Mouse (Mus musculus): Measurements from ENCODE around the gene Zfp367. TPM values are rescaled to one million over a fixed set of nuclear protein-coding genes. Genes with fewer than 3 reads are reported as not detected.
A peak's percentile ranks its signal among the peaks of the same experiment; 100 is the strongest.

Gene Zfp367
- 17.8 and 20.1 TPM in 2 replicates for polyA plus RNA-seq (2015; fragmentation: Nextera tagmentation; extraction: Ambion mirVana)

DNA sequence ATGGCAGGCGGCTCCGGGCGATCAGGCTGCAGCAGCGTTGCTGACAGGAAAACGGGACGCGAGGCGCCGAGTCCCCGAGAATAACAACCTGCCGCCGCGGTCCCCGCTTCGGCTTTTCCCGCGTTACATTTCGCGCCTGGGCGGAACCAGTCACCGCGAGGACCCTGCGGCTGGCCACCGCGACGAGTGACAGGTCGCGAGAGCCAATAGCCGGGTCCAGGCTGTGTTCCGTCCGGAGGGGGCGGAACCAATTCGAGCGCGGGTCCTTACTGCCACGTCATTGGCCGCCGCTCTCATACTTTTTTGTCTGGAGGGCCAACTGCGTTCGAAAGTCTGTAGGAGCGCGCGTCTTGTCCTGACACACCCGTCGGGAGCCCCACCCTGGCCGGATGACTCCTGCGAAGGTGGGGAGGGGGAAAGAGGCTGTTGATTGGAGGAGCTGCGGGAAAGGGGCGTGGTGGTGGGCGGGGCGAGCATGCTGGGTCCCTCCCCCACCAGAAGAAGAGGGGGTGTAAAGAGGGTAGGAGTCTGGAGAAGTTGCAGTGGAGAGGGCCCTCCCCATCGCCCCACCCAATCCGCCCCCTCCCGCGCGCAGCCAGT lies at the start of gene Zfp367:
Gene Zfp367, minus strand, starts transcription at position 120 of the 600 bp plus-strand sequence.
- Histone ChIP-seq H3K9ac (ENCODE audit: low read length) (peak within 1 kb of the TSS; percentile 75), H3K36me3 (ENCODE audit: control insufficient read depth, insufficient read depth, low read length) (no peaks in the 10 kb centered on the region), H3K4me3 (replicated peaks; ENCODE audit: low read length) (peak within 1 kb of the TSS; percentile 78), H3K4me1 (ENCODE audit: control insufficient read depth, insufficient read depth, low read length) (peaks cover 25% of the 10 kb centered on the region), H3K9me3 (replicated peaks; ENCODE audit: control insufficient read depth, low read length) (no peaks in the 10 kb centered on the region), H3K27ac (ENCODE audit: low read length) (peak within 1 kb of the TSS; percentile 87), H3K4me2 (ENCODE audit: low read depth, low read length) (peak within 1 kb of the TSS; percentile 82), H3K27me3 (ENCODE audit: control insufficient read depth, insufficient read depth, low read length) (no peaks in the 10 kb centered on the region)
- ATAC-seq (ENCODE audit: insufficient read depth, low FRiP score), result peak; percentile 97
- WGBS, result under 1% methylated on average over 48 of the region's 56 CpGs

DNA sequence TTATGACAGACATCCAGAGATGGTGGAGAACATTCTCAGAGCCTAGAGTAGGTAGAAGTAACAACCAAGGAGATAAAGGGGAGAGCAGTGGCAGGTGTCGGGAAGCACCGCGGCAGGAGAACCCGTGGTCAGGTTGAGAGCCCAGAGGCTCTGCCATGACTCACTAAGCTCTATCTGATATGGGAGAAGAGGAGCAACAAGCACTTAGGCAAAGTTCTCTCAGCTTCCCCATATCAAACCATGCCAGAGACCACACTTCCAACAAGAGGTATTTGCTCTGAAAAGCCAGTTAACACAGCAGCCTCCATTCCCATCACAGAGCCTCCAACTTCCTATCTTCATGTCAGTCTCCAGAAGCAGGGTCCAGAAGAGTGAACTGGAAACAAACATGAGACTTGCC lies 47.9 kb upstream of the Zfp367 start:
- H3K36me3 ChIP-seq (ENCODE audit: control insufficient read depth, insufficient read depth, low read length), result no peaks in the 10 kb centered on the region
- H3K27me3 ChIP-seq (ENCODE audit: control insufficient read depth, insufficient read depth, low read length), result no peaks in the 10 kb centered on the region
- ATAC-seq (ENCODE audit: insufficient read depth, low FRiP score), result no peak
- no peak overlapping the region for H3K4me2 ChIP-seq (ENCODE audit: low read depth, low read length)
- no peak overlapping the region for H3K27ac ChIP-seq (ENCODE audit: low read length)
- WGBS, result 90% methylated on average over 4 of the region's 4 CpGs
- H3K4me3 ChIP-seq (replicated peaks; ENCODE audit: low read length), result no peak overlapping the region
- H3K9me3 ChIP-seq (replicated peaks; ENCODE audit: control insufficient read depth, low read length), result no peaks in the 10 kb centered on the region
- H3K9ac ChIP-seq (ENCODE audit: low read length), result no peak overlapping the region
- H3K4me1 ChIP-seq (ENCODE audit: control insufficient read depth, insufficient read depth, low read length), result no peaks in the 10 kb centered on the region

DNA sequence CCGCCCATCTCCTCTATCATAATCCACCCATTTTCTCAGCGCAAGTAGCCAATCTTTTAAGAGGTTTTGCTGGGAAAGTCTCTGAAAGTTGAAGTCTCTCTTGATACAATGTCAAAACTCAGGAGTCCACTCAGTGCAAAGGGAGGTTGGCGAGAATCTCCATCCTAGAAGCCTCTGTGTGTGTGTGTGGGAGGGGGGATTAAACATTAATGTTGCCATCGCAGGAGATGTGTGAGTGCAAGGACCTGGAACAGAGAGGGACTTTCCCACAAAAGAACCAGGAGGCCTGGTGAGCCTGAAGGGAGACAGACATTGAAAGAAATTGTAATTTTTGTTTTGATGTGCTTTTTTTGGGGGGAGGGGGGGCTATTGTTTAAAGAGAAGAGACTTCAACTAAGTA lies 45.3 kb upstream of the Zfp367 start:
- H3K4me2 ChIP-seq (ENCODE audit: low read depth, low read length), result no peak overlapping the region
- H3K27me3 ChIP-seq (ENCODE audit: control insufficient read depth, insufficient read depth, low read length), result no peaks in the 10 kb centered on the region
- no peak overlapping the region for H3K4me3 ChIP-seq (replicated peaks; ENCODE audit: low read length)
- no peaks in the 10 kb centered on the region for H3K9me3 ChIP-seq (replicated peaks; ENCODE audit: control insufficient read depth, low read length)
- H3K36me3 ChIP-seq (ENCODE audit: control insufficient read depth, insufficient read depth, low read length), result no peaks in the 10 kb centered on the region
- H3K4me1 ChIP-seq (ENCODE audit: control insufficient read depth, insufficient read depth, low read length), result no peaks in the 10 kb centered on the region
- no peak overlapping the region for H3K9ac ChIP-seq (ENCODE audit: low read length)
- 91% methylated on average over 4 of the region's 4 CpGs for WGBS
- no peak overlapping the region for H3K27ac ChIP-seq (ENCODE audit: low read length)
- no peak for ATAC-seq (ENCODE audit: insufficient read depth, low FRiP score)

DNA sequence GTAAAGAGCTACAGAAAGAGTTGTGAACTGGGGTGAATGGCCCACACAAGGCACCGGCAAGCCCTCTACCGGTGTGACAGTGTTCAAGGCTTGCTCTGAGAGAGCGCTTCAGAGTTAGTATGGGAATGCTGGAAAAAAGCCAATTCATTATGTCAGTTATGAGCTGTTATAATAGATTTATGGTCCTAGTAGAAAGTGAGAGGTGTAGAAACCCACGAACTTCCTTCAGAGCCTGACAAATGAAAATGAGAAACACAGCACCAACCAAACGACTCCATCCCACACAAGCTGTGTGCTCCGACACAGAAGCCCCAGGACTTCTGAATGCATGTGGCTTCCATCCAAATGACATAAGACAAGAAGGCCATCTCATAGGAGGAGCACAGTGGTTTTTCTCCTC lies 44.9 kb upstream of the Zfp367 start:
- H3K9me3 ChIP-seq (replicated peaks; ENCODE audit: control insufficient read depth, low read length), result no peaks in the 10 kb centered on the region
- no peaks in the 10 kb centered on the region for H3K36me3 ChIP-seq (ENCODE audit: control insufficient read depth, insufficient read depth, low read length)
- no peak overlapping the region for H3K4me3 ChIP-seq (replicated peaks; ENCODE audit: low read length)
- no peaks in the 10 kb centered on the region for H3K4me1 ChIP-seq (ENCODE audit: control insufficient read depth, insufficient read depth, low read length)
- no peak overlapping the region for H3K27ac ChIP-seq (ENCODE audit: low read length)
- H3K27me3 ChIP-seq (ENCODE audit: control insufficient read depth, insufficient read depth, low read length), result no peaks in the 10 kb centered on the region
- WGBS, result 69% methylated on average over 6 of the region's 6 CpGs
- H3K9ac ChIP-seq (ENCODE audit: low read length), result no peak overlapping the region
- H3K4me2 ChIP-seq (ENCODE audit: low read depth, low read length), result no peak overlapping the region
- ATAC-seq (ENCODE audit: insufficient read depth, low FRiP score), result no peak

DNA sequence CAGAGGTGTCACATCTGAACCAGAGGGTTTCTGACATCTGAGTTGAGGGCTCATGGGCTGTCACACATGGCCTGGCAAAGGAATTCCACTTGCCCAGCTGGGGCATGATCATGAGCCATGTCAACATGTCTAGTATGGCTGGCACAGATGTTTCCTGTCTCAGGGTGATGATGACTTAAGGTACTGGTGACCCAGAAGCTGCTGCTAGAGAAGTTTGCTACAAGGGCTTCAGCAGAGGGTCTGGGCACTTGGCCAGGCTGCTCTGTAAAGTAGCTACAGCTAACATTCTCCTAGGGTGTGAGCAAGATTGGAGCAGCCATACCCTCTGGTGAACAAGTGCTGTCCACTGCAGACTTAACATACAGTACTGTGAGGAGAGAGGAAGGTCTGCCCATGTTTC lies 34.1 kb upstream of the Zfp367 start:
- Histone ChIP-seq H3K36me3 (ENCODE audit: control insufficient read depth, insufficient read depth, low read length) (0 out of 2 replicates have a peak, but pooled peaks cover 7% of the 10 kb centered on the region), H3K9ac (ENCODE audit: low read length) (no peak overlapping the region), H3K4me2 (ENCODE audit: low read depth, low read length) (no peak overlapping the region), H3K4me3 (replicated peaks; ENCODE audit: low read length) (no peak overlapping the region), H3K9me3 (replicated peaks; ENCODE audit: control insufficient read depth, low read length) (no peaks in the 10 kb centered on the region), H3K27me3 (ENCODE audit: control insufficient read depth, insufficient read depth, low read length) (no peaks in the 10 kb centered on the region), H3K4me1 (ENCODE audit: control insufficient read depth, insufficient read depth, low read length) (no peaks in the 10 kb centered on the region), H3K27ac (ENCODE audit: low read length) (no peak overlapping the region)
- no peak for ATAC-seq (ENCODE audit: insufficient read depth, low FRiP score)

DNA sequence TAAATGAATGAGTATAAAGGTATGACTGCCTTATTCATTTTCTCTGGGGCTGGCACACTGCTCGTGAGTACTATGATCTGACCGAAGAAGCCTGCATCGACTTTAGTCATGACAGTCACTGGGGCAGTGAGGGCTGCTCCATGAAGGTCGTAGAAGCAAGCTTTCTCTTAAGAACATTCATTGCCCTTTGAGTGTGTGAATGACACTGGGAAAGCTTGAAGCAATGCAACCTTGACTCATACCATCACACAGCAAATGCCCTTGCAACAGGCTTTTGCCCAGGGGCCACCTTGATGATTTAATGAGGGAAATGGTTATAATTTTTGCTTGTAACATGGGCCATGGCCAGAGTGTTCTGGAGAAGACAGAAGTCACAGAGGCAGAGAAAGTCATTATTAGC lies 33.5 kb upstream of the Zfp367 start:
- H3K4me2 ChIP-seq (ENCODE audit: low read depth, low read length), result no peak overlapping the region
- H3K4me1 ChIP-seq (ENCODE audit: control insufficient read depth, insufficient read depth, low read length), result no peaks in the 10 kb centered on the region
- no peak for ATAC-seq (ENCODE audit: insufficient read depth, low FRiP score)
- no peaks in the 10 kb centered on the region for H3K27me3 ChIP-seq (ENCODE audit: control insufficient read depth, insufficient read depth, low read length)
- H3K36me3 ChIP-seq (ENCODE audit: control insufficient read depth, insufficient read depth, low read length), result 0 out of 2 replicates have a peak, but pooled peaks cover 7% of the 10 kb centered on the region
- H3K27ac ChIP-seq (ENCODE audit: low read length), result no peak overlapping the region
- H3K4me3 ChIP-seq (replicated peaks; ENCODE audit: low read length), result no peak overlapping the region
- WGBS, result 93% methylated on average over 4 of the region's 4 CpGs
- H3K9ac ChIP-seq (ENCODE audit: low read length), result no peak overlapping the region
- no peaks in the 10 kb centered on the region for H3K9me3 ChIP-seq (replicated peaks; ENCODE audit: control insufficient read depth, low read length)

DNA sequence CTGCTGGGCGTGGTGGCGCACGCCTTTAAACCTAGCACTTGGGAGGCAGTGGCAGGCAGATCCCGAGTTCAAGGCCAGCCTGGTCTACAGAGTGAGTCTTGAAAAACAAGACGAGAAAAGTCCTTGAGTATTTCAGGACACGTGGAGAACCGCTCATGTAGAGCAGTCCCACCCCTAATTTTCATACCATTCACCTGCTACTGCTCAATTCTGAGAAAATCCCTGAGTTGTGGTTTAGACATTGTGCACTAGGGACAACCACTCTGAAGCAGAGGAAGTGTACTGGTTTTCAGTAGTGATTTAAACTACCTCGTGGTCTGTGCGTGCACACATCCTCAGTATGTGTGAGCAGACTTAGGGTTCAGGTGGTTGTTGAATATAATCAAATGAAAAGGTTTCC lies 32.6 kb upstream of the Zfp367 start:
- H3K4me2 ChIP-seq (ENCODE audit: low read depth, low read length), result no peak overlapping the region
- H3K36me3 ChIP-seq (ENCODE audit: control insufficient read depth, insufficient read depth, low read length), result 0 out of 2 replicates have a peak, but pooled peaks cover 7% of the 10 kb centered on the region
- ATAC-seq (ENCODE audit: insufficient read depth, low FRiP score), result no peak
- no peaks in the 10 kb centered on the region for H3K27me3 ChIP-seq (ENCODE audit: control insufficient read depth, insufficient read depth, low read length)
- no peak overlapping the region for H3K9ac ChIP-seq (ENCODE audit: low read length)
- 91% methylated on average over 9 of the region's 9 CpGs for WGBS
- H3K27ac ChIP-seq (ENCODE audit: low read length), result no peak overlapping the region
- H3K4me3 ChIP-seq (replicated peaks; ENCODE audit: low read length), result no peak overlapping the region
- H3K9me3 ChIP-seq (replicated peaks; ENCODE audit: control insufficient read depth, low read length), result no peaks in the 10 kb centered on the region
- no peaks in the 10 kb centered on the region for H3K4me1 ChIP-seq (ENCODE audit: control insufficient read depth, insufficient read depth, low read length)

DNA sequence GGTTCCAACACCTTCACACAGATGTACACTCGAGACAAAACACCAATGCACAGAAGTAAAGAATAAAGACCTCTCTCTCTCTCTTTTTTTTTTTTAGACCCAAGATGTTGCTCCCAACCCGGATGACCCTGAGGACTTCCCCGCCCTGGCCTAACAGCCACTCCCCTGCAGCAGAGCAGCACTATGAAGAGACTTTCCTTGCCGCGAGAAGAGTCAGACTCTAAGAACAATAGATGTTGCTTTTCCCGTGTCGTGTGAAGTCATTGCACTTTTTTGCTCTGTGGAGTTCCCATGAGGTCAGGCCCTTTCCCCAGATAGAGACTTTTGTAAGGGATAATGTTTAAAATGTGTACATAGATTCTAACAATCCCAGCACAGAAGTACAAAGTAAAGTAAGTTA lies 32.2 kb upstream of the Zfp367 start:
- H3K4me1 ChIP-seq (ENCODE audit: control insufficient read depth, insufficient read depth, low read length), result no peaks in the 10 kb centered on the region
- no peak overlapping the region for H3K9ac ChIP-seq (ENCODE audit: low read length)
- WGBS, result 69% methylated on average over 7 of the region's 7 CpGs
- H3K4me2 ChIP-seq (ENCODE audit: low read depth, low read length), result no peak overlapping the region
- H3K27ac ChIP-seq (ENCODE audit: low read length), result no peak overlapping the region
- H3K9me3 ChIP-seq (replicated peaks; ENCODE audit: control insufficient read depth, low read length), result no peaks in the 10 kb centered on the region
- no peak for ATAC-seq (ENCODE audit: insufficient read depth, low FRiP score)
- H3K36me3 ChIP-seq (ENCODE audit: control insufficient read depth, insufficient read depth, low read length), result 0 out of 2 replicates have a peak, but pooled peaks cover 7% of the 10 kb centered on the region
- no peak overlapping the region for H3K4me3 ChIP-seq (replicated peaks; ENCODE audit: low read length)
- H3K27me3 ChIP-seq (ENCODE audit: control insufficient read depth, insufficient read depth, low read length), result no peaks in the 10 kb centered on the region

DNA sequence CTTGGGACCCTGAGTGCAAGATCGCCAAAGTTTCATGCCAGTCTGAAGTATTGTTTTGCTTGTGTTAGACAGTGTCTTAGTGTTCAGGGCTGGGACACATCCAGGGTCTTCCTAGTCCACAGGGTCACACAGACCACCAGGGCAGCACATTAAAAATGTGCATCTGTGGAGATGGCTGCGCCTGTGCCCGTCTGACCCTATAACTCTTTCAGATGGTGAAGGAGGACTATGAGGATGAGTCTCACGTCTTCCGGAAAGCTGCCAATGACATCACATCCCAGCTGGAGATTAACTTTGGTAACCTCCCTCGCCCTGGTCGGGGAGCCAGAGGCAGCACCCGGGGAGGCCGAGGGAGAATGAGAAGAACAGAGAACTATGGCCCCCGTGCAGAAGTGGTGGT lies 31.4 kb upstream of the Zfp367 start:
- ATAC-seq (ENCODE audit: insufficient read depth, low FRiP score), result no peak
- Histone ChIP-seq H3K4me3 (replicated peaks; ENCODE audit: low read length) (no peak overlapping the region), H3K9ac (ENCODE audit: low read length) (no peak overlapping the region), H3K36me3 (ENCODE audit: control insufficient read depth, insufficient read depth, low read length) (0 out of 2 replicates have a peak, but pooled peaks cover 7% of the 10 kb centered on the region), H3K4me1 (ENCODE audit: control insufficient read depth, insufficient read depth, low read length) (no peaks in the 10 kb centered on the region), H3K4me2 (ENCODE audit: low read depth, low read length) (no peak overlapping the region), H3K27ac (ENCODE audit: low read length) (no peak overlapping the region), H3K27me3 (ENCODE audit: control insufficient read depth, insufficient read depth, low read length) (no peaks in the 10 kb centered on the region), H3K9me3 (replicated peaks; ENCODE audit: control insufficient read depth, low read length) (no peaks in the 10 kb centered on the region)
- 77% methylated on average over 10 of the region's 10 CpGs for WGBS
